Mouse (Mus musculus) left cerebral cortex, postnatal 36 days (tissue): Measurements from ENCODE around the gene Oser1. TPM values are rescaled to one million over a fixed set of nuclear protein-coding genes. Genes with fewer than 3 reads are reported as not detected.
"Not testable (repeated sequence)": the region's sequence is repeated elsewhere in the genome, so short reads cannot be mapped to it uniquely, and the experiment has no call there.

ENCODE experiments used
- DNase-seq, 2 experiments: peaks; one replicate each; pipeline ENCODE4 v3.0.0; 2021 to 2022; ENCODE audit warnings: low spot score in 2 of 2, mixed read lengths in 1 of 2
- intact Hi-C: fragments of 180-260 bp; cut with DNase I; formaldehyde crosslinking; loops from one replicate; pipeline ENCODE4 v1.15.1; 2025
- total RNA-seq, 2 experiments: library from RNA; stranded (reverse); gene quantifications; 2 replicates each; pipeline ENCODE4 v1.2.3; 2021

Gene Oser1
- total RNA-seq = 10 to 100 TPM; 24.3 to 25.0 TPM

GRCm38 (mm10) chr2:163424597-163424996 is at the start of gene Oser1:
TSS of gene Oser1 (minus strand) at chr2:163424697.
- DNase-seq = no peak
- intact Hi-C loops = no loop called here

GRCm38 (mm10) chr2:163472466-163472851 is 48.0 kb upstream of the Oser1 start, which contains the start of gene Fitm2:
TSS of gene Fitm2 (minus strand) at chr2:163472629.
- DNase-seq = peak; percentile 98 to 99
- intact Hi-C loops = no loop called here

- intact Hi-C loops = no loop called here
- DNase-seq = no peak
These were observed 47.4 kb upstream of the Oser1 start for GRCm38 (mm10) chr2:163471710-163472465.

- intact Hi-C loops = no loop called here
These were observed 46.6 kb upstream of the Oser1 start for GRCm38 (mm10) chr2:163471136-163471535.

GRCm38 (mm10) chr2:163469711-163470110 is 45.2 kb upstream of the Oser1 start:
- intact Hi-C loops = no loop called here

More at GRCm38 (mm10) chr2:163471136-163471535, 46.6 kb upstream of the Oser1 start:
- DNase-seq = no peak

GRCm38 (mm10) chr2:163468866-163469265 is 44.4 kb upstream of the Oser1 start:
- intact Hi-C loops = no loop called here

More at GRCm38 (mm10) chr2:163469711-163470110, 45.2 kb upstream of the Oser1 start:
- DNase-seq = no peak

GRCm38 (mm10) chr2:163467585-163467984 is 43.1 kb upstream of the Oser1 start:
- no peak for DNase-seq
- intact Hi-C loops = no loop called here

More at GRCm38 (mm10) chr2:163468866-163469265, 44.4 kb upstream of the Oser1 start:
- DNase-seq = no peak

GRCm38 (mm10) chr2:163466771-163467170 is 42.3 kb upstream of the Oser1 start:
- intact Hi-C loops = no loop called here
- DNase-seq = no peak

- intact Hi-C loops = no loop called here
- DNase-seq = no peak
These were observed 40.1 kb upstream of the Oser1 start for GRCm38 (mm10) chr2:163464562-163464961.

- DNase-seq = no peak
- intact Hi-C loops = no loop called here
These were observed 39.5 kb upstream of the Oser1 start for GRCm38 (mm10) chr2:163463998-163464397.

GRCm38 (mm10) chr2:163463251-163463769 is 38.8 kb upstream of the Oser1 start:
- intact Hi-C loops = no loop called here
- no peak for DNase-seq

GRCm38 (mm10) chr2:163462801-163463200 is 38.3 kb upstream of the Oser1 start:
- intact Hi-C loops = no loop called here
- DNase-seq = no peak

GRCm38 (mm10) chr2:163462386-163462785 is 37.9 kb upstream of the Oser1 start:
- DNase-seq = no peak
- intact Hi-C loops = no loop called here

- intact Hi-C loops, DNase-seq: not testable (repeated sequence)
These were observed 36.8 kb upstream of the Oser1 start for GRCm38 (mm10) chr2:163461307-163461706.

GRCm38 (mm10) chr2:163460622-163461021 is 36.1 kb upstream of the Oser1 start:
- no peak for DNase-seq
- intact Hi-C loops = no loop called here

GRCm38 (mm10) chr2:163459380-163459779 is 34.9 kb upstream of the Oser1 start:
- no peak for DNase-seq
- intact Hi-C loops = no loop called here

GRCm38 (mm10) chr2:163458539-163459265 is 34.2 kb upstream of the Oser1 start:
- no peak for DNase-seq

GRCm38 (mm10) chr2:163453378-163453777 is 28.9 kb upstream of the Oser1 start:
- intact Hi-C loops = no loop called here
- no peak for DNase-seq

More at GRCm38 (mm10) chr2:163458539-163459265, 34.2 kb upstream of the Oser1 start:
- intact Hi-C loops = no loop called here

- intact Hi-C loops = no loop called here
These were observed 28.2 kb upstream of the Oser1 start for GRCm38 (mm10) chr2:163452738-163453137.

GRCm38 (mm10) chr2:163450668-163451295 is 26.3 kb upstream of the Oser1 start:
- peak in 1 of 2 experiments; percentile 40 for DNase-seq
- intact Hi-C loops = no loop called here

More at GRCm38 (mm10) chr2:163452738-163453137, 28.2 kb upstream of the Oser1 start:
- no peak for DNase-seq
